Mouse (Mus musculus) midbrain, embryonic 14.5 days (tissue): Measurements from ENCODE around the gene Gm20388. TPM values are rescaled to one million over a fixed set of nuclear protein-coding genes. Genes with fewer than 3 reads are reported as not detected.

Source experiments
- ATAC-seq: fragments of 200-750 bp; cut with Nextera tagmentation; 2 replicates; pipeline ENCODE4 v1.8.0; 2017; ENCODE audit warnings: moderate number of reproducible peaks, moderate library complexity; ENCODE audit not compliant: low FRiP score, low TSS enrichment
- DNase-seq: peaks from one replicate; pipeline ENCODE4 v3.0.0-alpha.2; 2015
- H3K27ac ChIP-seq: fragments of 300-500 bp; sonication (generic); replicated peaks from 2 replicates; pipeline ENCODE4 v1.5.1; 2014; ENCODE audit warnings: mild to moderate bottlenecking, low read depth, low read length, moderate library complexity
- H3K27me3 ChIP-seq: fragments of 300-500 bp; sonication (generic); 2 replicates; pipeline ENCODE4 v1.6.1; 2014; ENCODE audit warnings: low read length, control low read depth, mixed read lengths; ENCODE audit not compliant: control insufficient read depth, insufficient read depth
- H3K36me3 ChIP-seq: fragments of 300-500 bp; sonication (generic); 2 replicates; pipeline ENCODE4 v1.6.1; 2014; ENCODE audit warnings: low read length, control low read depth; ENCODE audit not compliant: control insufficient read depth, insufficient read depth
- H3K4me1 ChIP-seq: fragments of 300-500 bp; sonication (generic); 2 replicates; pipeline ENCODE4 v1.6.1; 2014; ENCODE audit warnings: mild to moderate bottlenecking, antibody characterized with exemption, low read length, control low read depth; ENCODE audit not compliant: control insufficient read depth, insufficient read depth
- H3K4me2 ChIP-seq: fragments of 300-500 bp; sonication (generic); 2 replicates; pipeline ENCODE4 v1.6.1; 2014; ENCODE audit warnings: mild to moderate bottlenecking, low read length, moderate library complexity
- H3K4me3 ChIP-seq: fragments of 300-500 bp; sonication (generic); replicated peaks from 2 replicates; pipeline ENCODE4 v1.5.1; 2014; ENCODE audit warnings: low read depth, low read length
- H3K9ac ChIP-seq: fragments of 300-500 bp; sonication (generic); replicated peaks from 2 replicates; pipeline ENCODE4 v1.6.1; 2014; ENCODE audit warnings: mild to moderate bottlenecking, low read length, moderate library complexity
- H3K9me3 ChIP-seq: fragments of 300-500 bp; sonication (generic); 2 replicates; pipeline ENCODE4 v1.6.1; 2016; ENCODE audit warnings: low read length, control low read depth, mixed read lengths; ENCODE audit not compliant: control insufficient read depth
- WGBS: fragments of 180-500 bp; shearing (Covaris S2); extraction: QIAGEN DNeasy Blood & Tissue Kit; methylation state at CpG from one replicate; pipeline ENCODE4 v1.1.7; 2014; 5-methylcytosine and 5-hydroxymethylcytosine counted together
- polyA plus RNA-seq: library from polyadenylated mRNA; unstranded; fragments of >200 nt; fragmentation: Nextera tagmentation; extraction: Ambion mirVana; gene quantifications from 2 replicates; pipeline ENCODE4 v1.2.1, GENCODE M21; 2014

Gene Gm20388
- polyA plus RNA-seq, 1 experiment from 2014 or later = 4.1 TPM

GRCm38 (mm10) chr8:120289698-120290181, 379.1 kb downstream of the Gm20388 start:
- Histone ChIP-seq H3K4me1 (peaks cover 75% of the 10 kb centered on the region), H3K36me3 (no peaks in the 10 kb centered on the region), H3K9me3 (no peaks in the 10 kb centered on the region), H3K27ac (no peak overlapping the region), H3K27me3 (no peaks in the 10 kb centered on the region), H3K9ac (no peak overlapping the region), H3K4me2 (no peak overlapping the region), H3K4me3 (no peak overlapping the region)
- 29% methylated on average over 10 of the region's 10 CpGs for WGBS
- DNase-seq (peak; percentile 69), ATAC-seq (no peak)

GRCm38 (mm10) chr8:120290614-120291013, 380.0 kb downstream of the Gm20388 start:
- Histone ChIP-seq H3K27ac (peak overlapping the region; percentile 37; the same call in 1 of the 2 replicates), H3K4me1 (peaks cover 75% of the 10 kb centered on the region), H3K27me3 (no peaks in the 10 kb centered on the region), H3K4me3 (no peak overlapping the region), H3K9ac (no peak overlapping the region), H3K9me3 (no peaks in the 10 kb centered on the region), H3K36me3 (no peaks in the 10 kb centered on the region), H3K4me2 (no peak overlapping the region)
- 69% methylated on average over 15 of the region's 15 CpGs for WGBS
- peak; percentile 45 for DNase-seq
- no peak for ATAC-seq

- no peak for ATAC-seq
- no peak overlapping the region for H3K4me2 ChIP-seq
- peaks cover 82% of the 10 kb centered on the region for H3K4me1 ChIP-seq
- DNase-seq = no peak
- H3K4me3 ChIP-seq = no peak overlapping the region
- H3K27ac ChIP-seq = peak overlapping the region; percentile 86; the same call in 1 of the 2 replicates
- H3K9ac ChIP-seq = no peak overlapping the region
- no peaks in the 10 kb centered on the region for H3K27me3 ChIP-seq
- H3K9me3 ChIP-seq = no peaks in the 10 kb centered on the region
- WGBS = 86% methylated on average over 9 of the region's 9 CpGs
- no peaks in the 10 kb centered on the region for H3K36me3 ChIP-seq
Observed at GRCm38 (mm10) chr8:120291650-120292049, 381.0 kb downstream of the Gm20388 start.

- no peaks in the 10 kb centered on the region for H3K9me3 ChIP-seq
- peak overlapping the region; percentile 86 for H3K27ac ChIP-seq
- H3K36me3 ChIP-seq = no peaks in the 10 kb centered on the region
- no peak overlapping the region for H3K4me3 ChIP-seq
- DNase-seq (peak; percentile 81), ATAC-seq (peak; percentile 41)
- H3K4me1 ChIP-seq = peaks cover 89% of the 10 kb centered on the region
- no peaks in the 10 kb centered on the region for H3K27me3 ChIP-seq
- H3K9ac ChIP-seq = no peak overlapping the region; the same call in 1 of the 2 replicates
- 0 out of 2 replicates have a peak overlapping the region, but pooled peaks have one; percentile 6 for H3K4me2 ChIP-seq
- WGBS = 28% methylated on average over 8 of the region's 8 CpGs
Observed at GRCm38 (mm10) chr8:120292316-120293107, 381.9 kb downstream of the Gm20388 start.

- H3K9me3 ChIP-seq = no peaks in the 10 kb centered on the region
- H3K36me3 ChIP-seq = no peaks in the 10 kb centered on the region
- H3K4me1 ChIP-seq = peaks cover 92% of the 10 kb centered on the region
- no peak overlapping the region; the same call in 1 of the 2 replicates for H3K4me2 ChIP-seq
- ATAC-seq (peak; percentile 21; the same call in 1 of the 2 replicates), DNase-seq (peak; percentile 69)
- no peak overlapping the region for H3K4me3 ChIP-seq
- peak overlapping the region; percentile 86 for H3K27ac ChIP-seq
- 8% methylated on average over 18 of the region's 18 CpGs for WGBS
- H3K9ac ChIP-seq = no peak overlapping the region; the same call in 1 of the 2 replicates
- no peaks in the 10 kb centered on the region for H3K27me3 ChIP-seq
Observed at GRCm38 (mm10) chr8:120293421-120294357, 383.0 kb downstream of the Gm20388 start.

- 14% methylated on average over 17 of the region's 17 CpGs for WGBS
- ATAC-seq (peak; percentile 21; the same call in 1 of the 2 replicates), DNase-seq (peak; percentile 81)
- Histone ChIP-seq H3K36me3 (no peaks in the 10 kb centered on the region), H3K27me3 (no peaks in the 10 kb centered on the region), H3K4me1 (peaks cover 88% of the 10 kb centered on the region), H3K4me3 (no peak overlapping the region), H3K4me2 (0 out of 2 replicates have a peak overlapping the region, but pooled peaks have one; percentile 21), H3K27ac (peak overlapping the region; percentile 86), H3K9me3 (no peaks in the 10 kb centered on the region), H3K9ac (no peak overlapping the region)
Observed at GRCm38 (mm10) chr8:120294982-120295870, 384.6 kb downstream of the Gm20388 start.

- Histone ChIP-seq H3K36me3 (no peaks in the 10 kb centered on the region), H3K4me1 (peaks cover 84% of the 10 kb centered on the region), H3K9me3 (no peaks in the 10 kb centered on the region), H3K27ac (peak overlapping the region; percentile 86), H3K4me2 (no peak overlapping the region), H3K27me3 (no peaks in the 10 kb centered on the region), H3K4me3 (no peak overlapping the region), H3K9ac (no peak overlapping the region)
- DNase-seq (peak; percentile 51), ATAC-seq (no peak)
- WGBS = 22% methylated on average over 5 of the region's 5 CpGs
Observed at GRCm38 (mm10) chr8:120297000-120297399, 386.4 kb downstream of the Gm20388 start.
